Mouse (Mus musculus): Measurements from ENCODE around the gene Odf3b. TPM values are rescaled to one million over a fixed set of nuclear protein-coding genes. Genes with fewer than 3 reads are reported as not detected.

Odf3b gene
- polyA plus RNA-seq, 1 experiment from 2014 or later, result 3.2 TPM

- Histone ChIP-seq H3K4me3 (ENCODE audit: low read depth, low read length) (peak overlapping the region; percentile 42), H3K36me3 (ENCODE audit: control insufficient read depth, insufficient read depth) (no peaks in the 10 kb centered on the region), H3K9me3 (ENCODE audit: control insufficient read depth) (no peaks in the 10 kb centered on the region), H3K9ac (ENCODE audit: low read depth, low read length) (no peak overlapping the region), H3K27ac (ENCODE audit: low read depth, low read length) (no peak overlapping the region), H3K27me3 (replicated peaks; ENCODE audit: control insufficient read depth, insufficient read depth, low read length) (peaks cover 39% of the 10 kb centered on the region), H3K4me2 (replicated peaks; ENCODE audit: low read depth) (peak overlapping the region; percentile 74), H3K4me1 (replicated peaks; ENCODE audit: control insufficient read depth, insufficient read depth, low read length) (peaks cover 9% of the 10 kb centered on the region)
- no peak for ATAC-seq
- no peak for TF ChIP-seq CTCF (IDR thresholded peaks at IDR 0.05; ENCODE audit: low read depth)
- 19% methylated on average over 46 of the region's 46 CpGs for WGBS
Measured at GRCm38 (mm10) chr15:89377938-89378828, 899 bp downstream of the Odf3b start.

GRCm38 (mm10) chr15:89377362-89377761 is 1.7 kb downstream of the Odf3b start:
- peak overlapping the region; percentile 48 for H3K4me2 ChIP-seq (replicated peaks; ENCODE audit: low read depth)
- no peak overlapping the region for H3K27ac ChIP-seq (ENCODE audit: low read depth, low read length)
- peak overlapping the region; percentile 13 for H3K4me3 ChIP-seq (ENCODE audit: low read depth, low read length)
- peaks cover 9% of the 10 kb centered on the region for H3K4me1 ChIP-seq (replicated peaks; ENCODE audit: control insufficient read depth, insufficient read depth, low read length)
- 6% methylated on average over 18 of the region's 18 CpGs for WGBS
- peaks cover 39% of the 10 kb centered on the region for H3K27me3 ChIP-seq (replicated peaks; ENCODE audit: control insufficient read depth, insufficient read depth, low read length)
- no peaks in the 10 kb centered on the region for H3K36me3 ChIP-seq (ENCODE audit: control insufficient read depth, insufficient read depth)
- no peak for ATAC-seq
- TF ChIP-seq CTCF (IDR thresholded peaks at IDR 0.05; ENCODE audit: low read depth), result no peak
- H3K9ac ChIP-seq (ENCODE audit: low read depth, low read length), result no peak overlapping the region
- H3K9me3 ChIP-seq (ENCODE audit: control insufficient read depth), result no peaks in the 10 kb centered on the region

GRCm38 (mm10) chr15:89376957-89377356 is 2.1 kb downstream of the Odf3b start, which contains the start of gene Tymp:
Gene Tymp, minus strand, starts transcription at chr15:89377039.
- Histone ChIP-seq H3K9me3 (ENCODE audit: control insufficient read depth) (no peaks in the 10 kb centered on the region), H3K27ac (ENCODE audit: low read depth, low read length) (no peak within 1 kb of the TSS), H3K27me3 (replicated peaks; ENCODE audit: control insufficient read depth, insufficient read depth, low read length) (peaks cover 39% of the 10 kb centered on the region), H3K4me3 (ENCODE audit: low read depth, low read length) (peak within 1 kb of the TSS; percentile 13), H3K36me3 (ENCODE audit: control insufficient read depth, insufficient read depth) (peaks cover 4% of the 10 kb centered on the region; the same call in 1 of the 2 replicates), H3K4me2 (replicated peaks; ENCODE audit: low read depth) (peak within 1 kb of the TSS; percentile 48), H3K4me1 (replicated peaks; ENCODE audit: control insufficient read depth, insufficient read depth, low read length) (peaks cover 9% of the 10 kb centered on the region), H3K9ac (ENCODE audit: low read depth, low read length) (no peak within 1 kb of the TSS)
- 30% methylated on average over 16 of the region's 16 CpGs for WGBS
- ATAC-seq, result no peak
- no peak for TF ChIP-seq CTCF (IDR thresholded peaks at IDR 0.05; ENCODE audit: low read depth)

GRCm38 (mm10) chr15:89376040-89376439 is 3.0 kb downstream of the Odf3b start:
- Histone ChIP-seq H3K4me1 (replicated peaks; ENCODE audit: control insufficient read depth, insufficient read depth, low read length) (peaks cover 9% of the 10 kb centered on the region), H3K36me3 (ENCODE audit: control insufficient read depth, insufficient read depth) (peaks cover 13% of the 10 kb centered on the region), H3K4me2 (replicated peaks; ENCODE audit: low read depth) (no peak overlapping the region), H3K9me3 (ENCODE audit: control insufficient read depth) (no peaks in the 10 kb centered on the region), H3K9ac (ENCODE audit: low read depth, low read length) (no peak overlapping the region), H3K27ac (ENCODE audit: low read depth, low read length) (no peak overlapping the region), H3K27me3 (replicated peaks; ENCODE audit: control insufficient read depth, insufficient read depth, low read length) (peaks cover 39% of the 10 kb centered on the region), H3K4me3 (ENCODE audit: low read depth, low read length) (no peak overlapping the region)
- no peak for ATAC-seq
- 88% methylated on average over 7 of the region's 7 CpGs for WGBS
- TF ChIP-seq CTCF (IDR thresholded peaks at IDR 0.05; ENCODE audit: low read depth), result no peak

GRCm38 (mm10) chr15:89374801-89375534 is 4.1 kb downstream of the Odf3b start:
- Histone ChIP-seq H3K9ac (ENCODE audit: low read depth, low read length) (no peak overlapping the region), H3K4me1 (replicated peaks; ENCODE audit: control insufficient read depth, insufficient read depth, low read length) (peaks cover 9% of the 10 kb centered on the region), H3K4me3 (ENCODE audit: low read depth, low read length) (no peak overlapping the region), H3K36me3 (ENCODE audit: control insufficient read depth, insufficient read depth) (peaks cover 23% of the 10 kb centered on the region), H3K27me3 (replicated peaks; ENCODE audit: control insufficient read depth, insufficient read depth, low read length) (peaks cover 39% of the 10 kb centered on the region), H3K9me3 (ENCODE audit: control insufficient read depth) (no peaks in the 10 kb centered on the region), H3K27ac (ENCODE audit: low read depth, low read length) (no peak overlapping the region), H3K4me2 (replicated peaks; ENCODE audit: low read depth) (peak overlapping the region; percentile 89)
- TF ChIP-seq CTCF (IDR thresholded peaks at IDR 0.05; ENCODE audit: low read depth), result no peak
- WGBS, result 81% methylated on average over 17 of the region's 17 CpGs
- 0 out of 2 replicates have a peak, but pooled peaks have one; percentile 1 for ATAC-seq

- peak overlapping the region; percentile 93 for H3K27ac ChIP-seq (ENCODE audit: low read depth, low read length)
- H3K9ac ChIP-seq (ENCODE audit: low read depth, low read length), result peak overlapping the region; percentile 72
Measured at GRCm38 (mm10) chr15:89374340-89374739, 4.7 kb downstream of the Odf3b start.

More at GRCm38 (mm10) chr15:89374340-89374739, 4.7 kb downstream of the Odf3b start:
- H3K36me3 ChIP-seq (ENCODE audit: control insufficient read depth, insufficient read depth), result peaks cover 30% of the 10 kb centered on the region
- H3K4me3 ChIP-seq (ENCODE audit: low read depth, low read length), result peak overlapping the region; percentile 68
- peaks cover 34% of the 10 kb centered on the region for H3K27me3 ChIP-seq (replicated peaks; ENCODE audit: control insufficient read depth, insufficient read depth, low read length)
- ATAC-seq, result no peak
- peaks cover 9% of the 10 kb centered on the region for H3K4me1 ChIP-seq (replicated peaks; ENCODE audit: control insufficient read depth, insufficient read depth, low read length)
- H3K4me2 ChIP-seq (replicated peaks; ENCODE audit: low read depth), result peak overlapping the region; percentile 89
- 47% methylated on average over 9 of the region's 9 CpGs for WGBS
- H3K9me3 ChIP-seq (ENCODE audit: control insufficient read depth), result no peaks in the 10 kb centered on the region
- no peak for TF ChIP-seq CTCF (IDR thresholded peaks at IDR 0.05; ENCODE audit: low read depth)

All from intestine, postnatal 0 days (tissue).